Mouse (Mus musculus): ENCODE measurements around the gene Tram2.

Tram2 gene

GRCm38 (mm10) chr1:21010282-21010800 is 68.7 kb downstream of the Tram2 start:
- no peak for DNase-seq

GRCm38 (mm10) chr1:21008891-21009290 is 70.1 kb downstream of the Tram2 start:
- DNase-seq, result no peak

GRCm38 (mm10) chr1:21007941-21008701 is 70.9 kb downstream of the Tram2 start:
- DNase-seq, result no peak

GRCm38 (mm10) chr1:21006775-21007174 is 72.3 kb downstream of the Tram2 start:
- no peak for DNase-seq

- no peak for DNase-seq
Measured at GRCm38 (mm10) chr1:21004596-21004995, 74.4 kb downstream of the Tram2 start.

GRCm38 (mm10) chr1:21002246-21003142 is 76.5 kb downstream of the Tram2 start:
- no peak for DNase-seq

GRCm38 (mm10) chr1:20997881-20998389 is 81.1 kb downstream of the Tram2 start:
- DNase-seq, result no peak

GRCm38 (mm10) chr1:20997328-20997689 is 81.7 kb downstream of the Tram2 start:
- DNase-seq, result no peak

- DNase-seq, result no peak
Measured at GRCm38 (mm10) chr1:20996603-20997327, 82.3 kb downstream of the Tram2 start.

GRCm38 (mm10) chr1:20995331-20995986 is 83.6 kb downstream of the Tram2 start:
- DNase-seq, result no peak

GRCm38 (mm10) chr1:20994338-20994737 is 84.7 kb downstream of the Tram2 start:
- DNase-seq, result no peak

- no peak for DNase-seq
Measured at GRCm38 (mm10) chr1:20993690-20994089, 85.3 kb downstream of the Tram2 start.

GRCm38 (mm10) chr1:20989461-20990083 is 89.5 kb downstream of the Tram2 start:
- DNase-seq, result no peak

GRCm38 (mm10) chr1:20986378-20987056 is 92.5 kb downstream of the Tram2 start:
- DNase-seq, result no peak

GRCm38 (mm10) chr1:20984582-20984981 is 94.4 kb downstream of the Tram2 start:
- DNase-seq, result no peak

- DNase-seq, result no peak
Measured at GRCm38 (mm10) chr1:20984103-20984502, 94.9 kb downstream of the Tram2 start.

- no peak for DNase-seq
Measured at GRCm38 (mm10) chr1:20981764-20982163, 97.3 kb downstream of the Tram2 start.

- DNase-seq, result no peak
Measured at GRCm38 (mm10) chr1:20980553-20980952, 98.5 kb downstream of the Tram2 start.

- DNase-seq, result no peak
Measured at GRCm38 (mm10) chr1:20974341-20975135, 104.5 kb downstream of the Tram2 start.

- DNase-seq, result no peak
Measured at GRCm38 (mm10) chr1:20973389-20973788, 105.6 kb downstream of the Tram2 start.
